Mouse (Mus musculus): ENCODE results near the gene Tmprss9. TPM values are rescaled to one million over a fixed set of nuclear protein-coding genes. Genes with fewer than 3 reads are reported as not detected.
"Not testable (repeated sequence)": the region's sequence is repeated elsewhere in the genome, so short reads cannot be mapped to it uniquely, and the experiment has no call there.

The Tmprss9 gene
- polyA plus RNA-seq, 1 experiment from 2014 or later: 0.25 TPM

DNA sequence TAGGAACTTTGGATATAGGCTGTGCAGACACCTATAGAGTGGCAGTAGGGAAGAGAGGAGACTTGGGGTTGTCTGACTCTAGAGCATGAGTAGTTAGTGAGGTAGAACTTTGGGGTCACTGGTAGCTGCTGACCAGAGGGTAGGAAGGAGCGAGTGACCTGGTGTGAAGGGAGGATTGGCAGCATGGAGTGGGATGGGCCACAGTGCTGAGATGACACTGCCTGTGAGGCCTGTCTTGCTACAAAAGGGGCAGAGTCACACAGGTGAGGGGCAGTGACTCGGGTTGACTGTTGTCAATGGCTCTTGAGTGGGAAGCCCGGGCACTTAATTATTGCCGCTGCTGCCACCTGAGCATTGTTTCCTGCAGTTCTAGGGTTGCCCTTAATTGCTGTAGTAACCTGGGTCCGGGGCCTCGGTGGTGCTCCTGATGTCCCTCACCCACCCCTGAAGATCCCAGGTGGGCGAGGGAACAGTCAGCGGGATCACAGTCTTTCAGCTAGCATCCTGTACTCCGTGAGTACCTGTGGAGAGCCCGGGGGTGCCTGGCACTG, 43.7 kb upstream of the Tmprss9 start:
- peak overlapping the region; percentile 90 for H3K9ac ChIP-seq (replicated peaks; ENCODE audit: low read depth, low read length)
- peaks cover 25% of the 10 kb centered on the region for H3K4me1 ChIP-seq (replicated peaks; ENCODE audit: control insufficient read depth, insufficient read depth, low read length)
- peak overlapping the region; percentile 96 for H3K4me2 ChIP-seq (ENCODE audit: low read length)
- no peak overlapping the region for H3K27ac ChIP-seq (ENCODE audit: low read length)
- WGBS: 78% methylated on average over 10 of the region's 10 CpGs
- ATAC-seq: no peak
- H3K36me3 ChIP-seq (ENCODE audit: control insufficient read depth, insufficient read depth): peaks cover 10% of the 10 kb centered on the region
- H3K9me3 ChIP-seq (ENCODE audit: control insufficient read depth, low read length): no peaks in the 10 kb centered on the region
- H3K4me3 ChIP-seq (replicated peaks; ENCODE audit: low read length): peak overlapping the region; percentile 84
- no peaks in the 10 kb centered on the region for H3K27me3 ChIP-seq (replicated peaks; ENCODE audit: control insufficient read depth, insufficient read depth, low read length)

- H3K27ac ChIP-seq (ENCODE audit: low read length); ATAC-seq; H3K27me3 ChIP-seq (replicated peaks; ENCODE audit: control insufficient read depth, insufficient read depth, low read length); H3K4me3 ChIP-seq (replicated peaks; ENCODE audit: low read length); H3K9ac ChIP-seq (replicated peaks; ENCODE audit: low read depth, low read length); H3K9me3 ChIP-seq (ENCODE audit: control insufficient read depth, low read length): not testable (repeated sequence)
- 0 out of 2 replicates have a peak overlapping the region, but pooled peaks have one; percentile 96 for H3K4me2 ChIP-seq (ENCODE audit: low read length)
- peaks cover 10% of the 10 kb centered on the region for H3K36me3 ChIP-seq (ENCODE audit: control insufficient read depth, insufficient read depth)
- peaks cover 25% of the 10 kb centered on the region for H3K4me1 ChIP-seq (replicated peaks; ENCODE audit: control insufficient read depth, insufficient read depth, low read length)
- WGBS: 79% methylated on average over 7 of the region's 9 CpGs
Measured at GRCm38 (mm10) chr10:80828587-80828986, 43.1 kb upstream of the Tmprss9 start.

DNA sequence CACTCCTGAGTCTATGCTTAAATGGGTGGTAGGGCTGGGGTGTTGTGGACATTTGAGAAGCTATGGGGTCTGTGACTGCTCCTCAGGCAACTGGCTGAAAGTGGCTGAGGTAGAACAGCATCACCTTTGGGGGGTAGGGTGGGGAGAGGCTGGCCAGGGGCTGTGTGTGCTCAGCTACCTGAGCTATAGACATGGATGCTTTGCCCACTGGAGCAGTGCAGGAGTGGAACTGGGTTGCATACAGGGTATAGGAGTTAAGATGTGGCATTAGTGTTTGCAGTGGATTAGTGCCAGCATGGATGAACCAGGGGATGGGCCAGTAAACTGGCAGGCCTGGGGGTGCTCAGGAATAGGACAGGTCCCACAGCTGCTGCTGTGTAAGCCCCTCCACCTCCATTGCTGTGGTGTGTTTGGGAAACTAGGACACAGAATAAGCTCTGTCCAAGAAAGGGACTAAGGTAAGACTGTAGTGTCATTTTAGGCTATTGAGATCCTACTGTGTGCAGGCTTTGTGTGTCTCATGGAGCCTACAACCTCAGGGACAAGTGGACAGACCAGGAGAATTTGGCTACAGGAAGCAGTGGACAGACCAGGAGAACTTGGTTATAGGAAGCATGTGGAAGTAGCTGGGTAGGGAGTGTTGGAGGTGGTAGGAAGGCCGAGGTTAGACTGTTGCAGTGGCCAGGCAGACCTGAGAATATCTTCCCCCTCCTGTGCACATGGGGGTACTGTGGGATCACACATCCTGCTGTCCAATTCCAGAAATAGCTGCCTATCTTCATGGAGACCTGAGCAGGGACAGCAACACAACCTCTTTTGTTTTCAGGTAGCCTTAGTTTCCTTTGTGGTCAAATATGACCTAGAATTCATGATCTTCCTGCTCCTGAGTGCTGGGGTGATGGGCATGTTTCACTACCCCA, 42.0 kb upstream of the Tmprss9 start:
- 57% methylated on average over 1 of the region's 1 CpGs for WGBS
- H3K4me3 ChIP-seq (replicated peaks; ENCODE audit: low read length): no peak overlapping the region
- no peak overlapping the region for H3K4me2 ChIP-seq (ENCODE audit: low read length)
- no peak overlapping the region for H3K9ac ChIP-seq (replicated peaks; ENCODE audit: low read depth, low read length)
- no peaks in the 10 kb centered on the region for H3K9me3 ChIP-seq (ENCODE audit: control insufficient read depth, low read length)
- H3K4me1 ChIP-seq (replicated peaks; ENCODE audit: control insufficient read depth, insufficient read depth, low read length): peaks cover 25% of the 10 kb centered on the region
- H3K27ac ChIP-seq (ENCODE audit: low read length): no peak overlapping the region
- no peaks in the 10 kb centered on the region for H3K27me3 ChIP-seq (replicated peaks; ENCODE audit: control insufficient read depth, insufficient read depth, low read length)
- no peak for ATAC-seq
- peaks cover 10% of the 10 kb centered on the region for H3K36me3 ChIP-seq (ENCODE audit: control insufficient read depth, insufficient read depth)

GRCm38 (mm10) chr10:80831136-80831535, 40.5 kb upstream of the Tmprss9 start:
- WGBS: 5% methylated on average over 9 of the region's 9 CpGs
- Histone ChIP-seq H3K4me1 (replicated peaks; ENCODE audit: control insufficient read depth, insufficient read depth, low read length) (peaks cover 23% of the 10 kb centered on the region), H3K4me2 (ENCODE audit: low read length) (no peak overlapping the region), H3K9me3 (ENCODE audit: control insufficient read depth, low read length) (no peaks in the 10 kb centered on the region), H3K4me3 (replicated peaks; ENCODE audit: low read length) (no peak overlapping the region), H3K27me3 (replicated peaks; ENCODE audit: control insufficient read depth, insufficient read depth, low read length) (no peaks in the 10 kb centered on the region), H3K27ac (ENCODE audit: low read length) (no peak overlapping the region), H3K36me3 (ENCODE audit: control insufficient read depth, insufficient read depth) (peaks cover 10% of the 10 kb centered on the region), H3K9ac (replicated peaks; ENCODE audit: low read depth, low read length) (no peak overlapping the region)
- ATAC-seq: no peak

DNA sequence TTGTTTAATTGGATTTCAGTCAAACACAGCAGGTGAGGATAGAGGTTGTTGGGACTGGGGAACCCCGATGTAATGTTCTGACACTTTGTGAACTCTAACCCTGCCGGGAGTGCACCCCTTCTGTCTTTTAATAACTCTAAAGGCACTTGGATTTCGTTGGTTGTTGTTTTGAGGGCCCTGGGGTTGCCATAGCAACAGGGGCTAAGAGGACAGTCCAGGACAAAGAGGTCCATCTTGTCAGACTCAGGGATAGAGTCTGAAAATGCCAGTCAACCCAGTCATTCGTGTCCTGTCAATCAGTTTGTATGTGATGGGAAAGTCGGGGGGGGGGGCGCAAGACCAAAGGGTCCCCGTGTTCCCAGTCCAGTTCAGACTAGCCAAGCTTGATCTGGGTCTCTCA, 38.8 kb upstream of the Tmprss9 start:
- no peak overlapping the region for H3K4me2 ChIP-seq (ENCODE audit: low read length)
- H3K27ac ChIP-seq (ENCODE audit: low read length): no peak overlapping the region
- H3K4me1 ChIP-seq (replicated peaks; ENCODE audit: control insufficient read depth, insufficient read depth, low read length): peaks cover 18% of the 10 kb centered on the region
- H3K4me3 ChIP-seq (replicated peaks; ENCODE audit: low read length): no peak overlapping the region
- 52% methylated on average over 7 of the region's 7 CpGs for WGBS
- no peak for ATAC-seq
- H3K9me3 ChIP-seq (ENCODE audit: control insufficient read depth, low read length): no peaks in the 10 kb centered on the region
- H3K27me3 ChIP-seq (replicated peaks; ENCODE audit: control insufficient read depth, insufficient read depth, low read length): no peaks in the 10 kb centered on the region
- peaks cover 10% of the 10 kb centered on the region for H3K36me3 ChIP-seq (ENCODE audit: control insufficient read depth, insufficient read depth)
- no peak overlapping the region for H3K9ac ChIP-seq (replicated peaks; ENCODE audit: low read depth, low read length)

DNA sequence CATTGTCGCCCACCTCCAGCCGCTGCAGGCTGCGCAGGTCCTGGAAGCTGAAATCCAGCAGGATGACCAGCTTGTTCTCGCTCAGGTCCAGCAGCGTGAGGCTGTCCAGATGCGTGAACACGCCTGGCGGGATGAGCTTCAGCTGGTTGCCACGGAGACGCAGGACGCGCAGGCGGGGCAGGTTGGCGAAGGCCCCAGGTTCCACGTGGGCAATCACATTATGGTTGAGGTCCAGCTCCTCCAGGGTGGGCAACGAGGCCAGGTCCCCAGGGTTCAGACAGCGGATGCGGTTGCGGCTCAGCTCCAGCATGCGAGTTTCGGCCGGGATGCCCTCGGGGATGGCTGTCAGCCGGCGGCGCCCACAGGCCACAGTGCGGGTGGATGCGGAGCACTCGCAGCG, 36.0 kb upstream of the Tmprss9 start:
- Histone ChIP-seq H3K4me3 (replicated peaks; ENCODE audit: low read length) (no peak overlapping the region), H3K27me3 (replicated peaks; ENCODE audit: control insufficient read depth, insufficient read depth, low read length) (no peaks in the 10 kb centered on the region), H3K9me3 (ENCODE audit: control insufficient read depth, low read length) (no peaks in the 10 kb centered on the region), H3K36me3 (ENCODE audit: control insufficient read depth, insufficient read depth) (no peaks in the 10 kb centered on the region), H3K27ac (ENCODE audit: low read length) (no peak overlapping the region), H3K4me2 (ENCODE audit: low read length) (no peak overlapping the region), H3K9ac (replicated peaks; ENCODE audit: low read depth, low read length) (no peak overlapping the region), H3K4me1 (replicated peaks; ENCODE audit: control insufficient read depth, insufficient read depth, low read length) (0 out of 2 replicates have a peak, but pooled peaks cover 2% of the 10 kb centered on the region)
- ATAC-seq: no peak
- WGBS: 63% methylated on average over 30 of the region's 30 CpGs

DNA sequence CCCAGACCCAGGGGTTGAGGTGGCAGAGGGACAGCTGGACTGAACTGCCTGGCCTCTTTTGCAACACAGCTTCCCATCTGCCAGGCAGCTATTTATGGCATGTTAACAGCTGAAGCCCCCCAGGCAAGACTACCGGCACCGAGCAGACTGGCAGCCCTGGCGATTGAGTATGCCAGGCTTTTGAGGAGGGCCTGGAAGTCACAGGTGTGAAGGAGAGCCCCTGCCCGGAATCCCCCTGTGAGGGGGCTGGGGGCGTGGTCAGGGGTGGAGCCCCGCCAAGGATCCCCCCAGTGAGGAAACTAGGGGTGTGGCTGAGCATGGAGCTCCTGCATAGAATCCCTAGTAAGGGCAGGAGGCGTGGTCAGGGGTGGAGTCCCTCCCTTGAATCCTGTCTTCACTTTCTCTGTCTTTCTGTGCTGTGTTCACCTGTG, 34.7 kb upstream of the Tmprss9 start:
- H3K4me3 ChIP-seq (replicated peaks; ENCODE audit: low read length): no peak overlapping the region
- H3K4me1 ChIP-seq (replicated peaks; ENCODE audit: control insufficient read depth, insufficient read depth, low read length): no peaks in the 10 kb centered on the region
- H3K9me3 ChIP-seq (ENCODE audit: control insufficient read depth, low read length): no peaks in the 10 kb centered on the region
- 46% methylated on average over 7 of the region's 7 CpGs for WGBS
- ATAC-seq: no peak
- H3K9ac ChIP-seq (replicated peaks; ENCODE audit: low read depth, low read length): no peak overlapping the region
- no peaks in the 10 kb centered on the region; the same call in 1 of the 2 replicates for H3K27me3 ChIP-seq (replicated peaks; ENCODE audit: control insufficient read depth, insufficient read depth, low read length)
- H3K4me2 ChIP-seq (ENCODE audit: low read length): no peak overlapping the region
- no peak overlapping the region for H3K27ac ChIP-seq (ENCODE audit: low read length)
- no peaks in the 10 kb centered on the region for H3K36me3 ChIP-seq (ENCODE audit: control insufficient read depth, insufficient read depth)

DNA sequence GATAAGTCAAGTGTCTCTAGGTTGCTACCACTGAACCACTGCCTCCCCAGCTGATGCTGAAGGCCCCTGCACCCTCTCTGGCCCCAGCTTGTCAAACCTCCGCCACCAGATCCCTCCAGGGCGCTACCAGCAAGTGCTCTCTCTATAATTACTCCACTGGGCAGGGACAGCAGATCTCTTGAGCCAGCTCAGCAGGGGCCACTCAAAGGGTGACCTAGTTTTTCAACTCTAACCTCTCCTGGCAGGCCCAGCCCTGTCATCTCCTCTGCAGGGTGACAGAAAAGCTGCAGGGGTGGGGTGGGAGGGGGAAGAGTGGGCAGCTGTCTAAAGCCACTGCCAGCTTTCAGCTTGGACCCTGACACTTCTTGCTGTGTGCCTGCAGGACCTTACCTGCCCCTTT, 33.8 kb upstream of the Tmprss9 start:
- no peak for ATAC-seq
- Histone ChIP-seq H3K27ac (ENCODE audit: low read length) (no peak overlapping the region), H3K9me3 (ENCODE audit: control insufficient read depth, low read length) (no peaks in the 10 kb centered on the region), H3K36me3 (ENCODE audit: control insufficient read depth, insufficient read depth) (no peaks in the 10 kb centered on the region), H3K4me1 (replicated peaks; ENCODE audit: control insufficient read depth, insufficient read depth, low read length) (no peaks in the 10 kb centered on the region), H3K4me2 (ENCODE audit: low read length) (no peak overlapping the region), H3K27me3 (replicated peaks; ENCODE audit: control insufficient read depth, insufficient read depth, low read length) (peaks cover under 1% of the 10 kb centered on the region), H3K4me3 (replicated peaks; ENCODE audit: low read length) (no peak overlapping the region), H3K9ac (replicated peaks; ENCODE audit: low read depth, low read length) (no peak overlapping the region)
- 26% methylated on average over 2 of the region's 2 CpGs for WGBS

GRCm38 (mm10) chr10:80838346-80838912, 33.2 kb upstream of the Tmprss9 start:
- ATAC-seq: no peak
- H3K9me3 ChIP-seq (ENCODE audit: control insufficient read depth, low read length): no peaks in the 10 kb centered on the region
- peaks cover 7% of the 10 kb centered on the region for H3K27me3 ChIP-seq (replicated peaks; ENCODE audit: control insufficient read depth, insufficient read depth, low read length)
- no peak overlapping the region for H3K4me3 ChIP-seq (replicated peaks; ENCODE audit: low read length)
- no peak overlapping the region for H3K9ac ChIP-seq (replicated peaks; ENCODE audit: low read depth, low read length)
- WGBS: 68% methylated on average over 2 of the region's 2 CpGs
- peaks cover 4% of the 10 kb centered on the region for H3K4me1 ChIP-seq (replicated peaks; ENCODE audit: control insufficient read depth, insufficient read depth, low read length)
- no peaks in the 10 kb centered on the region for H3K36me3 ChIP-seq (ENCODE audit: control insufficient read depth, insufficient read depth)
- H3K4me2 ChIP-seq (ENCODE audit: low read length): no peak overlapping the region
- no peak overlapping the region for H3K27ac ChIP-seq (ENCODE audit: low read length)

Measured in forebrain, embryonic 16.5 days (tissue).